Mouse (Mus musculus) sigmoid colon, adult 10 weeks (tissue): ENCODE results near the gene Myrfl. TPM values are rescaled to one million over a fixed set of nuclear protein-coding genes. Genes with fewer than 3 reads are reported as not detected.

Experiments used
- polyA plus RNA-seq: library from polyadenylated mRNA; stranded (reverse); fragments of 350-450 nt; fragmentation: Illumina TruSeq; extraction: RNeasy Lipid Tissue Mini Kit (QIAGEN cat#74804); gene quantifications from one replicate; pipeline ENCODE4 v1.2.3, GENCODE M21; 2014; ENCODE audit warnings: low read depth, low replicate concordance

Myrfl gene
- polyA plus RNA-seq: 0.13 TPM

DNA sequence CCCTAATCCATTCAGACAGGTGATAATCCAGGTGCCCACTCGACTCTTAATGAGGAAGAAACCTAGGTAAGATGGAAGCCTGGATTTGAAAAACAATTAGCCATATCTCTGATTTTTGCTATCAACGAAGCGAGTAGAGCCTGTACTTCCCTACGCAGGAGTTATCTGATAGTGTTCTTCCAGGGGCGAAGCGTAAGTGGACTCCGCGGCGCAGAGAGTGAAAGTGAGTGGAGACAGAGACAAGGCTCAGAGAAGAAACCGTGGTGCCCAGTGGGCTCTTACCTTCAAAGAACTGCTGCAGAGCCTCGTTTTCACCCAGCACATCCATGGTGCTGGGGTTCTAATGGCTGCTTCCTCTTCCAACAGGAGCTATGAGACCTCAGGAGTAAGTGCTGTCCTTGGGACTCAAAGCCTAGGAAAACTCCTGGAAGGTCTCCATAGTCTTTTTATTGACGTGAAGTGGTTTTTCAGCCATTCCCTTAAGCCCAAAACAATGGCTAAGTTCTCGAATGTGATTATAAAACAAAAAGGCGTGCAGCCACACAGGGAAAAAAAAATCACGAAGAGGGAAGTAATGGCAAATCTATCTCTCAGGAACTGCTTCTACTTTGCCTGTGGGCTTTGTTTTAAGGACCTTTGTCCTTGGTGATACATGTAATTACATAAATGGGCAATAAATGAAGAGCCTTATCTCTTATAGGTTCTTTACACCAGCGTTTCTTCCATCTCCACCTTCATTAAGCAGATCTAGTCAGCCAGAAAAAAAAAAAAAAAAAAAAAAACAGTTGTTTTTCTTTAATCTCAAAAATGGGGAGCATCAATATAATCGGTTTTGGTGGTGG lies at the start of gene Myrfl:
Myrfl (minus strand) TSS at position 584 of the 842 bp plus-strand sequence.

Other genes starting within 250 kb of the Myrfl start
- gene Rab3ip, start 53.9 kb upstream of the Myrfl start, polyA plus RNA-seq: 20.3 TPM
- gene Gm10271, start 75.7 kb upstream of the Myrfl start, polyA plus RNA-seq: not detected
- not detected for gene Best3, start 89.4 kb upstream of the Myrfl start, polyA plus RNA-seq
- not detected for gene Lrrc10, start 148.4 kb upstream of the Myrfl start, polyA plus RNA-seq
- gene Cct2, start 166.9 kb upstream of the Myrfl start, polyA plus RNA-seq: 200 TPM